Mouse (Mus musculus) E14TG2a.4 (cell line): ENCODE data around the gene Ltn1.

Experiments
- H3K27me3 ChIP-seq: 2 replicates; pipeline ENCODE4 v1.6.1; 2014; ENCODE audit warnings: low read length, control low read depth; ENCODE audit not compliant: insufficient read depth
- H3K36me3 ChIP-seq: 2 replicates; pipeline ENCODE4 v1.6.1; 2014; ENCODE audit warnings: low read length, control low read depth; ENCODE audit not compliant: insufficient read depth
- H3K4me1 ChIP-seq: replicated peaks from 2 replicates; pipeline ENCODE4 v1.6.1; 2014; ENCODE audit warnings: low read depth, low read length, control low read depth
- H3K4me3 ChIP-seq: replicated peaks from 2 replicates; pipeline ENCODE4 v1.5.1; 2014; ENCODE audit warnings: mild to moderate bottlenecking, low read length
- H3K9me3 ChIP-seq: 2 replicates; pipeline ENCODE4 v1.6.1; 2014; ENCODE audit warnings: low read length, control low read depth
- CTCF ChIP-seq: conservative IDR thresholded peaks from 2 replicates; pipeline ENCODE4 v1.5.1; 2014; ENCODE audit warnings: low read length
- NANOG ChIP-seq: IDR thresholded peaks from 2 replicates; pipeline ENCODE4 v1.6.1; 2014; ENCODE audit warnings: borderline replicate concordance, low read length, mixed read lengths
- POU5F1 ChIP-seq: IDR thresholded peaks from 2 replicates; pipeline ENCODE4 v1.6.1; 2014; ENCODE audit warnings: low read length, borderline replicate concordance

The Ltn1 gene

GRCm38 (mm10) chr16:87366035-87366434, 66.4 kb downstream of the Ltn1 start:
- H3K36me3 ChIP-seq, result peaks cover 55% of the 10 kb centered on the region
- no peaks in the 10 kb centered on the region for H3K27me3 ChIP-seq
- H3K9me3 ChIP-seq, result peaks cover 5% of the 10 kb centered on the region
- TF ChIP-seq CTCF (no peak), NANOG (no peak), POU5F1 (no peak)
- H3K4me1 ChIP-seq, result no peaks in the 10 kb centered on the region
- H3K4me3 ChIP-seq, result no peak overlapping the region

- Histone ChIP-seq H3K4me3 (no peak overlapping the region), H3K4me1 (no peaks in the 10 kb centered on the region), H3K27me3 (no peaks in the 10 kb centered on the region), H3K36me3 (peaks cover 64% of the 10 kb centered on the region), H3K9me3 (no peaks in the 10 kb centered on the region)
- TF ChIP-seq CTCF (no peak), NANOG (no peak), POU5F1 (no peak)
Measured at GRCm38 (mm10) chr16:87364231-87364630, 68.2 kb downstream of the Ltn1 start.

GRCm38 (mm10) chr16:87360096-87360495, 72.3 kb downstream of the Ltn1 start:
- no peaks in the 10 kb centered on the region for H3K9me3 ChIP-seq
- H3K4me1 ChIP-seq, result peaks cover 7% of the 10 kb centered on the region
- peaks cover 72% of the 10 kb centered on the region for H3K36me3 ChIP-seq
- TF ChIP-seq CTCF, result no peak
- no peak overlapping the region for H3K4me3 ChIP-seq
- H3K27me3 ChIP-seq, result no peaks in the 10 kb centered on the region

- H3K4me3 ChIP-seq, result peak overlapping the region; percentile 87
- H3K9me3 ChIP-seq, result no peaks in the 10 kb centered on the region
- H3K36me3 ChIP-seq, result peaks cover 33% of the 10 kb centered on the region
- H3K27me3 ChIP-seq, result no peaks in the 10 kb centered on the region
- peaks cover 20% of the 10 kb centered on the region for H3K4me1 ChIP-seq
- TF ChIP-seq NANOG (no peak), CTCF (no peak), POU5F1 (no peak)
Measured at GRCm38 (mm10) chr16:87354748-87355147, 77.7 kb downstream of the Ltn1 start.

- TF ChIP-seq POU5F1, result no peak
- no peak for TF ChIP-seq CTCF
- TF ChIP-seq NANOG, result peak; percentile 26; the same call in 1 of the 2 replicates
- peaks cover 20% of the 10 kb centered on the region for H3K4me1 ChIP-seq
- H3K27me3 ChIP-seq, result no peaks in the 10 kb centered on the region
- peaks cover 28% of the 10 kb centered on the region for H3K36me3 ChIP-seq
- no peaks in the 10 kb centered on the region for H3K9me3 ChIP-seq
- peak within 1 kb of the TSS; percentile 87 for H3K4me3 ChIP-seq
Measured at GRCm38 (mm10) chr16:87354075-87354583, 78.3 kb downstream of the Ltn1 start, which contains the start of gene N6amt1. Gene N6amt1, plus strand, starts transcription at chr16:87354185.

GRCm38 (mm10) chr16:87353605-87354004, 78.8 kb downstream of the Ltn1 start:
- H3K4me1 ChIP-seq, result peaks cover 20% of the 10 kb centered on the region
- H3K9me3 ChIP-seq, result no peaks in the 10 kb centered on the region
- no peaks in the 10 kb centered on the region for H3K27me3 ChIP-seq
- H3K4me3 ChIP-seq, result peak overlapping the region; percentile 87
- TF ChIP-seq CTCF, result no peak
- TF ChIP-seq POU5F1, result no peak
- no peak for TF ChIP-seq NANOG
- peaks cover 22% of the 10 kb centered on the region for H3K36me3 ChIP-seq

GRCm38 (mm10) chr16:87351386-87352105, 80.9 kb downstream of the Ltn1 start:
- no peaks in the 10 kb centered on the region for H3K9me3 ChIP-seq
- peaks cover 20% of the 10 kb centered on the region for H3K4me1 ChIP-seq
- peaks cover 6% of the 10 kb centered on the region for H3K36me3 ChIP-seq
- H3K4me3 ChIP-seq, result no peak overlapping the region
- H3K27me3 ChIP-seq, result no peaks in the 10 kb centered on the region
- no peak for TF ChIP-seq CTCF
- no peak for TF ChIP-seq POU5F1
- TF ChIP-seq NANOG, result no peak

GRCm38 (mm10) chr16:87348133-87348532, 84.3 kb downstream of the Ltn1 start:
- TF ChIP-seq POU5F1 (no peak), CTCF (no peak)
- H3K9me3 ChIP-seq, result no peaks in the 10 kb centered on the region

More at GRCm38 (mm10) chr16:87348133-87348532, 84.3 kb downstream of the Ltn1 start:
- H3K4me3 ChIP-seq, result no peak overlapping the region
- peaks cover 2% of the 10 kb centered on the region for H3K4me1 ChIP-seq
- H3K36me3 ChIP-seq, result no peaks in the 10 kb centered on the region
- H3K27me3 ChIP-seq, result no peaks in the 10 kb centered on the region
